Mouse (Mus musculus) G1E (cell line): Measurements from ENCODE around the gene Traf3ip1.

Source experiments
- CTCF ChIP-seq: IDR thresholded peaks from 2 replicates; pipeline ENCODE4 v1.5.1; 2012; ENCODE audit warnings: low read depth, low read length, inconsistent platforms, mixed read lengths
- GATA2 ChIP-seq: IDR thresholded peaks from 2 replicates; pipeline ENCODE4 v1.6.1; 2012; ENCODE audit warnings: low read depth, low read length, inconsistent platforms, borderline replicate concordance

GRCm38 (mm10) chr1:91495321-91495720 lies 874 bp downstream of the Traf3ip1 start:
- no peak for TF ChIP-seq CTCF
- no peak for TF ChIP-seq GATA2
